Mouse (Mus musculus) layer of hippocampus, postnatal 25 days (tissue): Measurements from ENCODE around the gene Kmt2d. TPM values are rescaled to one million over a fixed set of nuclear protein-coding genes. Genes with fewer than 3 reads are reported as not detected.
"Not testable (repeated sequence)": the region's sequence is repeated elsewhere in the genome, so short reads cannot be mapped to it uniquely, and the experiment has no call there.

Experiments
- DNase-seq, 2 experiments: peaks; one replicate each; pipeline ENCODE4 v3.0.0; 2022; ENCODE audit warnings: mixed read lengths in 2 of 2, low spot score in 1 of 2; ENCODE audit errors: extremely low spot score in 1 of 2
- total RNA-seq, 2 experiments: library from RNA; stranded (reverse); gene quantifications; 2 replicates each; pipeline ENCODE4 v1.2.3; 2021

Kmt2d gene
- total RNA-seq, 2 experiments from 2014 or later: 65.4 to 102 TPM

DNA sequence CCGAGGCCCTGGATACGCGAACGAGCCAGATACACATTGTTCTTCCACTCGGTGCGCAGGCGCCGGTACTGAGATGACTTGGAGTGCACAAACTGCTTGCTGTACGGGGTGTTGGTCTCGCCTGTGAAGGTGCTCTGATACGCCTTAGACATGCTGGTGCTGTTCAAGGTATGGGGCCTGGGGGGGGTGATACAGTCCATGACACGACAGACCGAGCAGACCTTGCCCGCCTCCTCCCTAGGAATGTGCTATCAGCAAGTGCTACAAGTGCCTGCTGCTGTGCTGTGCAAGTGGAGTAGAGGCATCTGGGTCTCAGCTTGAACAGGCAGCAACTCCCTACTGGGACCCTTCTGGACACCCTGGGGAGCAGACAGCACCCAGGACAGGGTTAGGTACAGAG, 35.7 kb downstream of the Kmt2d start:
- no peak for DNase-seq

DNA sequence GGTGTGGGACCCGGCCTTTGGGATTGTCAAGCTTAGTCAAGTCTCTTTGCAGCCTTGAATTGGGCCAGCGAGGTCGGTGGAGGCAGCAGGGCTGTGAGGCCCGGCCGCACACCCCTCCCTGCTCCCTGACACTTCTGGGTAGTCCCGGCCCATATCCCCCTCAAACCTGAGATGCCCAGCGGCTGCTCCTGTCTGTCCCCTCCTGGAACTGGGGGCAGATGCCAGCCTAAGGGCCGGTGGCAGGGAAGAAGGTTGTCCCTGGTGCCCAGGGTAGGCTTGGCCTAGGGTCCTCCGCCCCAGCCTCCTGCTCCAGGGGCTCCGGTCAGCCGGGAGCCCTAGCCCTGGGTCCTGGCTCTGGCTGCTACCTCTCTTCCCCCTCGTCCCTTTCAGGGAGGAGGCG, 36.9 kb downstream of the Kmt2d start:
- DNase-seq: no peak

DNA sequence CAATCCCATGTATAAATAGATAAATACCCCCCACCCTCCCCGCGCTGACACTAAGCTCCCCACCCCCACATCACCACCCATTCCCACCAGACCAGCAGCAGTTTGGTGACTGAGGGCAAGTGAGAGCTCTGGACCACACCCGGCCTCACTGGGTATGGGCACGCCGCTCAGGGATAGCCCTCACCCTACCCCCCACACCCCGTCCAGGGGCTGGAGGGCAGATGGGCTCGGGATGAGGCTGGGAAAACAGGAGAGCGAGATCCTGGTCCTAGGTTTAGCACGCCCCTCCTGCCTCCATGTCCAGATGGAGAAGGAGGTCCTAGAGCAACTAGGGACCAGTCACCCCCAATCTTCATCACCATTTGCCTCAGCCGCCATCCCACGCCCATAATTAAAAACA, 37.7 kb downstream of the Kmt2d start:
- no peak for DNase-seq

DNA sequence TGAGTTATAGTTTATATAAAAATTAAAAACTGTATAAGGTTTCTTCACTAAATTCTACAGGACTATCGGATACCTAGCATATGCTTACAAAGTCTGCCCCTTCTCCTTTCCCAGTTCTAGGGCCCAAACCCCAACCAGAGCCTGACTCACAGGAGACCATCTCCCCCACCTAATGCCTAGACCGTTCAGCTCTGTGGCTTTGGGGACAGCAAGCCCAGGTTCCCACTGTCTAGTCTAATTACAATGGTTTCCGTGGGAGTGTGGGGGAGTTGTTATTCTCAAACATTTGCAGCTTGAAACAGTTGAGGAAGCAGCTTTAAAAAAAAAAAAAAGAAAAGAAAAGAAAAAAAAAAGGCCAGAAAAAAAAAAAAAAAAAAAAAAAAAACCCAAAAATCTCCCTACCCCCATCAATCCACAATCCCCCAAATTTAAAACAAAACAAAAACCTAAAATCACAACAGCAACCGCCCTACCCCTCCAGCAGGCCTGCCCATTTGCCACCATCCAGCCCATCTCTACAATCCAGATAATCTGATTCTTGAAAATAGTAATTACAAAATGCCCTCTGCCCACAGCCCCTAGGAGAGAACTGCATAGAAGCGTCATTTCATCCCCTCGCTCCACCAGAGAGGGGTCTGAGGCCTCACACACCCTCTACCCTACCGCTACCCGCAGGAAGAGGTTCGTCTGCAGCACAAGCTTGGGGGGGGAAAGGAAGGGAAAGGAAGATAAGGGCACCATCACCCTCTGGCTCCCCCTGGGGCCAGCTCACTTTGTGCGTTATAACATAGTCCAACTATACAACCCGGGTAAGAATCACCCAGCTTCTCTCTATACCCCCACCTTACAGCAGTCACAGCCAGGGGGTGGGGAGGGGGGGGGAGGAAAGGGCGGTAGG, 38.6 kb downstream of the Kmt2d start:
- no peak for DNase-seq

DNA sequence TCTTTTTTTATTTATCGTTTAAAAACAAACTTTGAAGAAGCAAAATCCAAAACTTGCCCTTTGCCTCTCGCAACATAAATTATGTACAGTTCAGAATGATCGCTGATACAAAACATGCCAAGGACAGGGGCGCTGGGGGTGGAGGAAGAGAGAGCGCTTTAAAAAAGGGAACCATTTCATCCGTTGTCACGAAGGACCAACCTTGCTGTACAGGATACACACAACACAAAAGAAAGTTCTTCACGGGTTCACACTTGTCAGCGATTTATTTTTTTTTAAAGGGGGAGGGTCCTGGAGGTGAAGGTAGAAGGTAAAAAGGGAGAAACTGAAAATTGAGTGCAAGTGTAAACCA, 39.3 kb downstream of the Kmt2d start:
- no peak for DNase-seq

DNA sequence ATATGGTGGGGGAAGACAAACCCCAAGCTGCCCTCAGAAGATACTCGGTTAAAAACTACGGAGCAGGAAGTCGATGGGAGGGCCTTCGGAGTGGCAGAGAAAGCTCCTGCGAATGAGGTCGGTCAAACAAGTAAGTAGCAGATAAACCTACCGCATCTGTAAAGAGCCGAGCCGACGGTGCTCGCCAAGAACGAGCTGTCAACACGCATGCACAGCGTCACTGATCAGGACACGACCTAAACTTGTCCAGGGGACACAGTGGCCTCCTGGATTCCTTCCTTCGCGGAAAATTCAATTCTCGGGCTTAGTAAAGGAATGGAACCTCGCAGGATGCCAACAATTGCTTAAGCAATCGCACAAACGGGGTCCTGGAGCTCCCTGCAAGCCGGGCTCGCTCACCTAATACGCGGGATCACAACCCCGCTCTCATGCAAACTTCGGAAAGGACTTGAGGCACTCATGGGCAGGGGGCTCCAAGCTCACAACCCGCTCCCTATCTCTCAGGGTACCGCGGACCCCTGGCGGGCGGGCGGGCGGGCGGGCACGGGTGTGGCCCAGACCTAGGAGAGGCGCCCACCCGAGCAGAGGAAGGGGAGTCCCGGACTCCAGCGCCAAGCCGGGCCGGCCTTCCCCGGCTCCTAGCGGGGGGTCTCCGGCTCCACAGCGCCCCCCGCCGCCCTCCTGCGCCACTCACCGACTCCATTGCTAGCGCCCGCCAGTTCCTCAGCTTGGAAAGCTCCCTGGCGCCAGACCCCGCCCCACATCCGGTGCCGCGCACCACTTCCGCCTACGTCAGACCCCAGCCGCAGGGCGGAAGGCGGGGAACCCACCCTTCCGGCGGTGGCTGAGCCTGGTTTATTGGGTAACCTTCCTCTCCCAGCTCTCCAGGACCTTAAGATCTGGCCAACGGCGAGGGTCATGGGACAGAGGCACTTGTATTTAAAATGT, 40.0 kb downstream of the Kmt2d start, which contains the start of gene Prkag1:
TSS of gene Prkag1 (minus strand) at position 786 of the 948 bp plus-strand sequence.
- peak; percentile 89 to 90 for DNase-seq

DNA sequence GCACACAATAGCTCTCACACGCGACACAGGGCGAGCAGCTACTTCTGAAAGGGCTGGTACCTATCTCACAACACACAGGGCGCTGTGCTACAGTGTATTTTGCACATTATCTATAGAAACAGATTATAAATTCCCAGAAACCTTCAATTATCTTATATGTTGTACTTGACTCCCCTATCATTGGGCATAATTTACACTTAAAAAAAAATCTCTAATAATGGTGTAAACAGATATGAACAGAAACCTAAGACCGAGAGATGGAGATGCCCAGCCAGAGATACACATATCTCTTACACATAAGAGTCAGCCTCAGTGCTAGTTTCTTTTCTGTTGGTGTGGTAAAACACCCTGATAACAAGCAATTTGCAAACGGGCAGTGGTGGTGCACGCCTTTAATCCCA, 43.4 kb downstream of the Kmt2d start:
- DNase-seq: no peak

DNA sequence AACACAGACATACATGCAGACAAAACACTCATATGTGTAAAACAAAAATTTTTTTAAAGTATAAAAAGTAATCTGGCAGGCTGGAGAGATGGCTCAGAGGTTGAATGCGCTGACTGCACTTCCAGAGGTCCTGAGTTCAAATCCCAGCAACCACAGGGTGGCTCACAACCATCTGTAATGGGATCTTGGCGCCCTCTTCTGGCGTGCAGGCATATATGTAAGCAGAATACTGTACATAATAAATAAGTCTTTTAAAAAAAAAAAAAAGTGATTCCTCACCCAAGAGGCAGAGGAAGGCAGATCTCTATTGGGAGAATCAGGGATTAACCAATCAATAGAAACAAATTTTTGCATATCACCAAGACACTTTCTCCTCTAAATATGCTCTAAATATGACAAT, 47.6 kb downstream of the Kmt2d start:
- DNase-seq: no peak

DNA sequence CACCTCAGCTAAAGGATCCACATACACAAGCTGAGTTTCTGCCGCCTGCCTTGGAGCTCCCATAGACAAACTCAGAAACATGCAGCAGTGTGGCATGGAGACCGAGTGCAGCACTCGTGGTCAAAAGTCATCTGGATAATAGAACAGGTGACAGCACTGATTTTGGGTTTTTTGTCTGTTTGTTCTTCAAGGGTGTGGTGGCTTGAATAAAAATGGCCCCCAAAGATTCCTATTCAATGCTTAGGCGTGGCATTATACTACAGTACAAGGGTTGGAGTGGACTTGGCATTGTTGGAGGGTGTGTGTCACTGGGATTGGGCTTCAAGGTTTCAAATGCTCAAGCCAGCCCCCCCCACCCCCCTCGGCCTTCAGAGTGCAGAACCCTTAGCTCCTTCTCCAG, 48.9 kb downstream of the Kmt2d start:
- no peak for DNase-seq

DNA sequence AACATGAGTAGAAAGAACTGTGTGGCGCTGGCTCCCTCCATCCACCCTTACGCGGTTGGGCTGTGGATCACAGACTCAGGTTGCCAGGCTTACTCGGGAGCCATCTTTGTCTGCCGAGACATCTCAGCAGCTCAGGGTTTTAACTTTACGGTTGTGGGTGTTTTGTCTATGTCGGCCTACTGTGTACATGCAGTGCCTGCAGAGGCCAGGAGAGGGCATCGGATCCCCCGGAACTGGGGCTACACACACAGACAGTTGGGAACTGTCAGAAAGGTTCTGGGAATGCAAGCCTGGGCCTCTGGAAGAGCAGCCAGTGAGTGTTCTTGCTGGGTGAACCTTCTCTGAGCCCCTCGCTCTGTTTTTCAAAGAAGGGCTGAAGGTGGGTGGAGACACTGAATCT, 49.6 kb downstream of the Kmt2d start:
- no peak for DNase-seq

DNA sequence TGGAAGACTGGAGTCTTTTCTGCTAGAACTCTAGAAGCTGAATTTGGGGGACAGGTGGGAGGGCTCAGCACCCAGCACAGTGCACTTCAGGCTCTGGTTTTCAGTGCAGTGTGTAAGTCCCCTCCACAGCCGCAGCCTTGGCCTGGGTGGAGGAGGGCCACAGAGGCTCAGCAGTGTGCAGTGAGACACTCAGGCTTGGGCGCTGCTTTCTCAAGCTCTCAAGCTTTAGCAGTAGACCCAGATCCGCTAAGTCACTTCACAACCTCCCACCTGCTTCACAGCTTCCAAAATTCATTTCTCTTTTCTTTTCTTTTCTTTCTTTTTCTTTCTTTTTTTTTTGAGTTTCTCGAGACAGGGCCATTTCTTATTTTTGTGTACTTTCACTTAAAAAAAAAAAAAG, 50.1 kb downstream of the Kmt2d start:
- DNase-seq: no peak

DNA sequence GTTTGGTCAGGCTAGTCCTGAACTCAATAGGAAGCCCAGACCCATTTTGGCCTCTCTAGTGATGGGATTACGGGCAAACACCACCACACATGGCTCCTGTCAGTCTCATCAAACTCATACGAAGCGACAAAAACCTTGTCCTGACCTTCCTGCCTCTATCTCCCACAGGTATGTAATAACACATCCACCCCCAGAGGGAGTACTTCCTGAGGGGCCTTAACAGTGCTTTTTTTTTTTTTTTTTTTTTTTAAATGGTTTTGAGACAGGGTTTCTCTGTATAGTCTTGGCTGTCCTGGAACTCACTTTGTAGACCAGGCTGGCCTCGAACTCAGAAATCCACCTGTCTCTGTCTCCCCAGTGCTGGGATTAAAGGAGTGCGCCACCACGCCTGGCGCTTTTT, 52.8 kb downstream of the Kmt2d start:
- DNase-seq: no peak

DNA sequence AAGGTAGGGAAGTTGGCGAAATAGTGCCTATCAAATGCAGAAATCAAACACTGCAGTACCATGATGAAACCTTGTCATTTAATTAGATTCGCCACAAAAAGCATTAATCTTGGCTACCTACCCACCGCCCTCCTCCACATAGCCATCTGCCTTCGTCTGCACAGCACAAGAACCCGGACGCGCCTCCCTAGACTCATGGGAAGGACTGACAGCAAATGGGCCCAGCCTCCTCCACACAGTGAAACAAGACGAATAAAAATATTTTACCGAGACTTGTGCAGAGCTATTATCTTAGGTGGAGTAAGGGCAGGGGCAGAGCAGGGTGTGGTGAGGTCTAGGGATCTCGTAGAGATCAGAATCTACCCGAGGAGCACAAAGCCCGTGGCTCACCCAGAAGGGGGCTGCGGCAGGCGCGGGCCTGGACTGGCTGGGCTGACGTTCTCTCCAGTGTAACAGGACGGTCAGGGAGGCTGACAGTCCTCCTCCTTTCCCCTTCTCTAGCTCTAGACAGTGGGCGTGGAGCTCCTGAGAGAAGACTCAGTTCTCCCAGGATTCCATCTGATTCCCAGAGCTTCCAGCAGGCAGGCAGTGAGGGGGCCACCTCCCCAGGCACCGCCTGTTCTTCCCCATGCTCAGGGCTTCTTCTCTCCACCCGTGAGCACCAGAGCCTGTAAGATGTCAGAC, 58.1 kb downstream of the Kmt2d start:
- DNase-seq: peak in 1 of 2 experiments; percentile 45

DNA sequence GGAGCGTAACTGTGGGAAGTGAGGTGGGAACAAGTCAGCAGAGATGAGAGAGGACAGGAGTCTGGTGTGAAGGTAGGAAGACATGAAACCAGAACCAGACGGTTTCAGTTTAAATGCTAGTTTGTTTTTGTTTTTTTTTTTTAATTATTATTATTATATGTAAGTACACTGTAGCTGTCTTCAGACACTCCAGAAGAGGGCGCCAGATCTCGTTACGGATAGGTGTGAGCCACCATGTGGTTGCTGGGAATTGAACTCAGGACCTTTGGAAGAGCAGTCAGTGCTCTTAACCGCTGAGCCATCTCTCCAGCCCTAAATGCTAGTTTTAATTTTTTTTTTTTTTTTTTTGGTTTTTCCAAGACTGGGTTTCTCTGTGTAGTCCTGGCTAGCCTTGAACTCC, 60.8 kb downstream of the Kmt2d start:
- not testable (repeated sequence) for DNase-seq

DNA sequence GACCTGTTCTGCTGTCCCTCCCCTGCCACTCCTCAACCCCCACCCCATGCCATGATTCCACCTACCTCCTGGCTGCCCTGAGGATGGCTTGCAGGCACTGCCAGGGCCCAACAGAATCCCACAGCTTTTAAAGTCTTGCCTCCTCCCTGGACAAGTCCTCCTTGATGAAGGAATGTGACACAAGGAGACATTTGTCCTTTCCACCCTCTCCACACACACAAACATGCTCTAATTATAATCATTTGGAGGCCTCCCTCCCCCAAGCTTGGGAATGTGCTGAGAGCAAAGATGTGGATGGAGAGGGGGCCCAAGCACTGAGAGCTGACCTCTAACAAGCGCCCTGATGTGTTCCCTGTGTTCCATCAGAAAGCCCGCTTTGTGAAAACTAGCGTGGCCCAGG, 61.6 kb downstream of the Kmt2d start, which contains the start of gene Ddn:
TSS of gene Ddn (minus strand) at position 101 of the 400 bp plus-strand sequence.
- DNase-seq: no peak

DNA sequence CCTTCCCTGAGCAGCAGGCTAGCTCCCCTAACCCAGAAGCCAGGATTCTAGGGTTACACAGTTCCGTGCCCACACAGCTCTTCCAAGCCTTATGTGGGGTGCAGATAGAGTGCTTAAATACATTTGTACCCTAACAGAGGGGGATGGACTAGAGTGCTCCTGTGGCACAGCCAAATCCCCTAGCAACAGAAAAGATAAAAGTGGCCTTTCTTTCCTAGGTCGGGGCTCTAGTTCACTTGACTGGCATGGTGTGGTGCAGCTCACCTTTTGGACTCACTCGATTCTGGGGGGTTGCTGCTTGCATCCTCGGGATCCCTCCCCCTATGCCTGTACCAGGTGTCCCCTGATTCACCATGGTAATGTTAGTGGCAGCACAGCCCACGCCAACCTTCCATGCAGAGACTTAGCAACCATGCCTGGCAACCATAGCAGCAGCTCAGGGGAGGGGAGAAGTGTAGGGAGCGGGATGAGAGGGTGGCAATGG, 62.3 kb downstream of the Kmt2d start:
- DNase-seq: peak; percentile 53 to 65

DNA sequence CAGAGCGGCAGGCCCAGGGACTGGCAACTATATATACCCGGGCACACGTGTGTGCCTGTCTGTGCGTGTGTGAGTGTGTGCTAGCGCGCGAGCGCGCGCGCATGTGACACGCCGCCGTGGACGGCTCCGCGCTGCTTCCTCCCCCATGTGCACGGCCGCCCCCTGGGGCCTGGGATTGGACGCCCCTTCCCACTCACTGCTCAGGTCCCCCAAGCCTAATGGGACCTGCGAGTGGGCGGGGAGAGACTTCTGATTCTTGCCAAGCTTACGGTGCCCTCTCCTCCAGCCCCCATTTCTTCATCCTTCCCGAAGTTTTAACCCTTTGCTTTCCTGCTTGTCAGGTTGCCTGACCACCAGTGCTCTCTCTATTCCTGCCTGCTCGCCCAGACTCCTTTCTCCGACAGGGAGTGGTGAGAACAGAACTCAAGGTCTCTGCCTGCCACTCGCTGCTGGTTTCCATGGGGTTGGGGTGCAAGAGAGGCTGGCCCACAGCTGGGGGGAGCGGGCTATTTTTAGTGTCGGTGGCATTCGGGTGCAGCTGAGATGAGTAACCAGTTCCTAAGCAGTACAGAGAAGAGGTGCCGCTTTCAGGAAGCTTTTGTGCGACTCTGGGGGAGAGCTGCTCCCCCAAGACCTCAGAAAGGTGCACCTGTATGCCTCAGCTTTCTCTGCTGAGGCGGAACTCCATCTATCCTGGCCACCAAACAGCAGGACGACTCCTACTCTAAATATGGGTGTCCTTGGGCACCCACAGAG, 62.9 kb downstream of the Kmt2d start:
- DNase-seq: peak; percentile 87 to 91

DNA sequence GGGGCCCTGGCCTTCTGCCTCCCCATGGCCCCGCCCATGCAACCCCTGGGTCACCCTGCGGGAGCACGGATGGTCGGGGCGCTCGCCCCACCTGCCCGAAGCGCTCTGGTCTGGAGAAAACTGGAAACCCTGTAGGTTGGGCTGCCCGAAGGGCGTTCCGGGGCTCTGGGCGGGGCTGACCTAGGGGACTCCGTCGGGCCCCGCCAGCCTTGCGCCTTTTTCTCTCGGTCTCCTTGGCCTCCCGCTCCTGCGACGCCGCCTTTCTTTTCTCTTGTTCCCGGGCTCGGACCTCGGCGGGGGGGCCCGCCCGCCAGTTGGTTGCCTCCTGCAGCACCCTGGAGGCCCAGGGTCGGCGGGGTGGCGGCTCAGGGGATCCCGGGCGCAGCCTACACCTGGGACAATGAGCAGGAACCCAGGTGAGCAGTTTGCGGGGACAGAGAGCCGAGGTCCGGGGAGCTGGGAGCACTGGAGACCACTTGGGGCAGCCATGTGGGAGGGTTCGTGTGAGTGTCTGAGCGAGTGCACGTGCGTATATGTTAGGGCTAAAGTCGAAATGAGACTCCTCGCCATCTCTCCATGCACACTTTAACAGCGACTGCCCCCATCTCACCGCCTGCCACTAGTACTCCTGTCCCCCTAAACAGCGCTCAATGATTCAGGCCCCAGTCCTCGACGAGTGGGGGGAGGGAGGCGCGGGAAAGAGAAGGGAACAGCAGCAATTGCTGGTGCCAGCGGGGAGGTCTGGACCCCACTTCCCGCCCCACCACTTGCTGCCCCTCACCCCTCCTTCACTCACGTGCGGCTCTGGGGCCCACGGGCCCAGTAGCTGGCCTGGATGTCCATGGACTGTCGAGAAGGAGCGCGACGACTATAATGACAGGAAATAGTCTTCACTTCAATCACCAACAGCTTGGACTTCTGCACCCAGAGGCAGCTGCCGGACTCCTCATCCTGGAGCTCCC, 63.9 kb downstream of the Kmt2d start:
- DNase-seq: peak in 1 of 2 experiments; percentile 44
